Mouse (Mus musculus) spleen, adult 2 months (tissue): ENCODE results near the gene Adat1.
"Not testable (repeated sequence)": the region's sequence is repeated elsewhere in the genome, so short reads cannot be mapped to it uniquely, and the experiment has no call there.

ENCODE experiments used
- CTCF ChIP-seq: fragments of 200-500 bp; IDR thresholded peaks from 2 replicates; pipeline ENCODE4 v1.5.1; 2011; ENCODE audit warnings: mild to moderate bottlenecking, inconsistent platforms; ENCODE audit not compliant: insufficient read depth, insufficient read length, insufficient replicate concordance; ENCODE audit errors: extremely low read depth
- POLR2A ChIP-seq: fragments of 200-500 bp; IDR thresholded peaks from 2 replicates; pipeline ENCODE4 v1.6.1; 2011; ENCODE audit warnings: low read depth, low read length, inconsistent platforms

- not testable (repeated sequence) for TF ChIP-seq CTCF, POLR2A
Measured at GRCm38 (mm10) chr8:111938076-111938985, 53.8 kb downstream of the Adat1 start.
